Mouse (Mus musculus) midbrain, embryonic 14.5 days (tissue): ENCODE results near the gene Olfr458. TPM values are rescaled to one million over a fixed set of nuclear protein-coding genes. Genes with fewer than 3 reads are reported as not detected.

ENCODE experiments used
- ATAC-seq: fragments of 200-750 bp; cut with Nextera tagmentation; 2 replicates; pipeline ENCODE4 v1.8.0; 2017; ENCODE audit warnings: moderate number of reproducible peaks, moderate library complexity; ENCODE audit not compliant: low FRiP score, low TSS enrichment
- DNase-seq: peaks from one replicate; pipeline ENCODE4 v3.0.0-alpha.2; 2015
- H3K27ac ChIP-seq: fragments of 300-500 bp; sonication (generic); replicated peaks from 2 replicates; pipeline ENCODE4 v1.5.1; 2014; ENCODE audit warnings: mild to moderate bottlenecking, low read depth, low read length, moderate library complexity
- H3K27me3 ChIP-seq: fragments of 300-500 bp; sonication (generic); 2 replicates; pipeline ENCODE4 v1.6.1; 2014; ENCODE audit warnings: low read length, control low read depth, mixed read lengths; ENCODE audit not compliant: control insufficient read depth, insufficient read depth
- H3K36me3 ChIP-seq: fragments of 300-500 bp; sonication (generic); 2 replicates; pipeline ENCODE4 v1.6.1; 2014; ENCODE audit warnings: low read length, control low read depth; ENCODE audit not compliant: control insufficient read depth, insufficient read depth
- H3K4me1 ChIP-seq: fragments of 300-500 bp; sonication (generic); 2 replicates; pipeline ENCODE4 v1.6.1; 2014; ENCODE audit warnings: mild to moderate bottlenecking, antibody characterized with exemption, low read length, control low read depth; ENCODE audit not compliant: control insufficient read depth, insufficient read depth
- H3K4me2 ChIP-seq: fragments of 300-500 bp; sonication (generic); 2 replicates; pipeline ENCODE4 v1.6.1; 2014; ENCODE audit warnings: mild to moderate bottlenecking, low read length, moderate library complexity
- H3K4me3 ChIP-seq: fragments of 300-500 bp; sonication (generic); replicated peaks from 2 replicates; pipeline ENCODE4 v1.5.1; 2014; ENCODE audit warnings: low read depth, low read length
- H3K9ac ChIP-seq: fragments of 300-500 bp; sonication (generic); replicated peaks from 2 replicates; pipeline ENCODE4 v1.6.1; 2014; ENCODE audit warnings: mild to moderate bottlenecking, low read length, moderate library complexity
- H3K9me3 ChIP-seq: fragments of 300-500 bp; sonication (generic); 2 replicates; pipeline ENCODE4 v1.6.1; 2016; ENCODE audit warnings: low read length, control low read depth, mixed read lengths; ENCODE audit not compliant: control insufficient read depth
- WGBS: fragments of 180-500 bp; shearing (Covaris S2); extraction: QIAGEN DNeasy Blood & Tissue Kit; methylation state at CpG from one replicate; pipeline ENCODE4 v1.1.7; 2014; 5-methylcytosine and 5-hydroxymethylcytosine counted together
- polyA plus RNA-seq: library from polyadenylated mRNA; unstranded; fragments of >200 nt; fragmentation: Nextera tagmentation; extraction: Ambion mirVana; gene quantifications from 2 replicates; pipeline ENCODE4 v1.2.1, GENCODE M21; 2014

The Olfr458 gene
- polyA plus RNA-seq, 1 experiment from 2014 or later, result not detected

DNA sequence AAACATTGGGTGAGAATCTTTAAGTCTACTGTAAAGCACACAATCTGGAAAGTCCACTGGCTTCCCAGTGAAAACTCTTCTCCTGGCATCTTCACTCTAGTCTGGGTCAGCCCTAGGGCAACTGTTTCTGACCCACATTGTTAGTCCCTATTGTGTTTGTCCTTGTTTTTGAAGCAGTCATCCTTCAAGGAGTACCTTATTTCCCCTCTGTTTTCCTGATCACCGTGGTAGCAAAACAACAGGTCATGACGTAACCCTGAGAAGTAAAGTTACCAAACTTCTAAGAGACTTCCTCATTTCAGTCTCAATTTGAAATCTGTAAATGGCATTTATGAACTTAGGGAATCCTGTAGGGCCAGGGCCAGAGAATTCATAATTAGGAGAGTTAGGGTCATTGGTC is 43.6 kb downstream of the Olfr458 start:
- no peak overlapping the region for H3K4me3 ChIP-seq
- no peak overlapping the region for H3K27ac ChIP-seq
- H3K4me1 ChIP-seq, result no peaks in the 10 kb centered on the region
- H3K4me2 ChIP-seq, result no peak overlapping the region
- 72% methylated on average over 2 of the region's 2 CpGs for WGBS
- no peak for DNase-seq
- no peaks in the 10 kb centered on the region for H3K36me3 ChIP-seq
- no peak for ATAC-seq
- no peaks in the 10 kb centered on the region for H3K9me3 ChIP-seq
- no peak overlapping the region for H3K9ac ChIP-seq
- H3K27me3 ChIP-seq, result no peaks in the 10 kb centered on the region

DNA sequence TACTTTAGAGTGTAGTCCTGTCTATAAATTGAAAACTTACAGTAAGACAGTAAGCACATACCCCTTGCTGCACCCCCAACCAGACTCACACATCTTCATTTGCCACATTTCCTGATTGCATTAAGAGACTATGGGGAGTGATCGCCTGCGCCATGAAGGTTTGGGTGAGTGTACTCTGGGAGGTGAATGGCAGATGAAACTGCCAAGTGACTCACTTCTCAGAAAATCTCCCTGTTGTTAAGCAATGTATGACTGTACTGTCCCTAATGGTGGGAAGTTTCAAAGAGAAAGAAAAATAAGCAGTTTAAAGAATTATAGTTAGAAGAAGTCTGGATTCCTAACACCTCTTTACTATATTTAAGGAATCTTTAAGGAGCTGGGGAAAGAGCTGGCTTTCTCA is 45.6 kb downstream of the Olfr458 start:
- DNase-seq, result no peak
- Histone ChIP-seq H3K4me1 (no peaks in the 10 kb centered on the region), H3K27ac (no peak overlapping the region), H3K27me3 (no peaks in the 10 kb centered on the region), H3K4me2 (no peak overlapping the region), H3K9me3 (no peaks in the 10 kb centered on the region), H3K9ac (no peak overlapping the region), H3K4me3 (no peak overlapping the region), H3K36me3 (no peaks in the 10 kb centered on the region)
- WGBS, result 92% methylated on average over 2 of the region's 2 CpGs
- no peak for ATAC-seq

Other genes starting within 250 kb of the Olfr458 start
- gene Tas2r144, start 249.9 kb downstream of the Olfr458 start, polyA plus RNA-seq, result not detected in 2 replicates
- 8.4 and 10.2 TPM in 2 replicates for gene Gstk1, start 219.3 kb downstream of the Olfr458 start, polyA plus RNA-seq
- gene Tmem139, start 203.2 kb downstream of the Olfr458 start, polyA plus RNA-seq, result 0.18 TPM in 1 of 2 replicates, not detected in the other
- gene Casp2, start 200.2 kb downstream of the Olfr458 start, polyA plus RNA-seq, result 41.9 and 51.0 TPM in 2 replicates
- gene Clcn1, start 178.5 kb downstream of the Olfr458 start, polyA plus RNA-seq, result 2.8 and 3.4 TPM in 2 replicates
- gene Fam131b, start 140.6 kb downstream of the Olfr458 start, polyA plus RNA-seq, result 4.6 and 6.2 TPM in 2 replicates
- 42.1 and 55.7 TPM in 2 replicates for gene Zyx, start 115.6 kb downstream of the Olfr458 start, polyA plus RNA-seq
- gene Epha1, start 91.9 kb downstream of the Olfr458 start, polyA plus RNA-seq, result 0.09 and 0.14 TPM in 2 replicates
- gene Tas2r143, start 65.0 kb downstream of the Olfr458 start, polyA plus RNA-seq, result not detected in 2 replicates
- not detected in 2 replicates for gene Tas2r135, start 59.8 kb downstream of the Olfr458 start, polyA plus RNA-seq
- gene Tas2r126, start 30.7 kb downstream of the Olfr458 start, polyA plus RNA-seq, result not detected in 2 replicates
- gene Olfr457, start 11.1 kb upstream of the Olfr458 start, polyA plus RNA-seq, result 0.20 TPM in 1 of 2 replicates, not detected in the other
- not detected in 2 replicates for gene Olfr456, start 22.0 kb upstream of the Olfr458 start, polyA plus RNA-seq
- not detected in 2 replicates for gene Olfr455, start 82.4 kb upstream of the Olfr458 start, polyA plus RNA-seq
- gene Tcaf3, start 132.5 kb upstream of the Olfr458 start, polyA plus RNA-seq, result not detected in 2 replicates
- gene Tcaf2, start 180.1 kb upstream of the Olfr458 start, polyA plus RNA-seq, result 0.46 and 0.93 TPM in 2 replicates
- gene Tcaf1, start 244.9 kb upstream of the Olfr458 start, polyA plus RNA-seq, result 199 and 236 TPM in 2 replicates